Mouse (Mus musculus) skeletal muscle tissue, adult 2 months (tissue): ENCODE results near the gene Ptpn21.

ENCODE experiments used
- DNase-seq: peaks from one replicate; pipeline ENCODE4 v3.0.0-alpha.2; 2012; ENCODE audit warnings: low read depth, low spot score

Gene Ptpn21

GRCm38 (mm10) chr12:98736951-98737800, at the start of gene Ptpn21:
Ptpn21 (minus strand) TSS chr12:98737405.
- DNase-seq: no peak

GRCm38 (mm10) chr12:98784251-98784650, 47.0 kb upstream of the Ptpn21 start:
- no peak for DNase-seq

- DNase-seq: no peak
These were observed 41.9 kb upstream of the Ptpn21 start for GRCm38 (mm10) chr12:98779148-98779547.

- no peak for DNase-seq
These were observed 40.3 kb upstream of the Ptpn21 start for GRCm38 (mm10) chr12:98777509-98777908.

- DNase-seq: no peak
These were observed 29.0 kb upstream of the Ptpn21 start for GRCm38 (mm10) chr12:98766241-98766640.

- DNase-seq: no peak
These were observed 22.5 kb upstream of the Ptpn21 start for GRCm38 (mm10) chr12:98759700-98760099.

- no peak for DNase-seq
These were observed 20.4 kb upstream of the Ptpn21 start for GRCm38 (mm10) chr12:98757636-98758035.

- DNase-seq: no peak
These were observed 10.2 kb upstream of the Ptpn21 start for GRCm38 (mm10) chr12:98747380-98747753.

GRCm38 (mm10) chr12:98746746-98747379, 9.7 kb upstream of the Ptpn21 start, which contains the start of gene Zc3h14:
Zc3h14 (plus strand) TSS chr12:98746964.
- DNase-seq: peak; percentile 96

- no peak for DNase-seq
These were observed 8.9 kb upstream of the Ptpn21 start for GRCm38 (mm10) chr12:98746131-98746530.

- DNase-seq: no peak
These were observed 8.4 kb upstream of the Ptpn21 start for GRCm38 (mm10) chr12:98745626-98746025.

GRCm38 (mm10) chr12:98741011-98741501, 3.9 kb upstream of the Ptpn21 start:
- DNase-seq: no peak

- no peak for DNase-seq
These were observed 671 bp upstream of the Ptpn21 start for GRCm38 (mm10) chr12:98737801-98738350.

GRCm38 (mm10) chr12:98734880-98735801, 2.1 kb downstream of the Ptpn21 start:
- DNase-seq: no peak

GRCm38 (mm10) chr12:98734246-98734879, 2.8 kb downstream of the Ptpn21 start:
- peak; percentile 52 for DNase-seq

- no peak for DNase-seq
These were observed 3.4 kb downstream of the Ptpn21 start for GRCm38 (mm10) chr12:98733776-98734175.

GRCm38 (mm10) chr12:98733165-98733564, 4.0 kb downstream of the Ptpn21 start:
- DNase-seq: no peak

GRCm38 (mm10) chr12:98730682-98731081, 6.5 kb downstream of the Ptpn21 start:
- no peak for DNase-seq

- no peak for DNase-seq
These were observed 10.0 kb downstream of the Ptpn21 start for GRCm38 (mm10) chr12:98727186-98727585.

- no peak for DNase-seq
These were observed 11.1 kb downstream of the Ptpn21 start for GRCm38 (mm10) chr12:98726078-98726477.

GRCm38 (mm10) chr12:98724976-98725375, 12.2 kb downstream of the Ptpn21 start:
- no peak for DNase-seq
